Mouse (Mus musculus) bone marrow, adult 2 months (tissue): ENCODE results near the gene Cyp2g1. TPM values are rescaled to one million over a fixed set of nuclear protein-coding genes. Genes with fewer than 3 reads are reported as not detected.
"Not testable (repeated sequence)": the region's sequence is repeated elsewhere in the genome, so short reads cannot be mapped to it uniquely, and the experiment has no call there.

Experiments used
- H3K27ac ChIP-seq: fragments of 200-500 bp; 2 replicates; pipeline ENCODE4 v1.5.1; 2012; ENCODE audit warnings: low read depth, mild to moderate bottlenecking, control low read depth, inconsistent platforms, low read length; ENCODE audit not compliant: control insufficient read depth, poor library complexity, insufficient read depth
- H3K4me1 ChIP-seq: fragments of 200-500 bp; 2 replicates; pipeline ENCODE4 v1.6.1; 2011; ENCODE audit warnings: low read length; ENCODE audit not compliant: control insufficient read depth, insufficient read depth
- H3K4me3 ChIP-seq: fragments of 200-500 bp; replicated peaks from 2 replicates; pipeline ENCODE3; 2011; ENCODE audit warnings: mild to moderate bottlenecking, low read depth, low read length, control low read depth; ENCODE audit not compliant: control insufficient read depth
- CTCF ChIP-seq: fragments of 200-500 bp; IDR thresholded peaks from 2 replicates; pipeline ENCODE4 v1.5.1; 2011; ENCODE audit warnings: low read length, control low read depth; ENCODE audit not compliant: control insufficient read depth, insufficient read depth
- POLR2A ChIP-seq: fragments of 200-500 bp; IDR thresholded peaks from 2 replicates; pipeline ENCODE4 v1.6.1; 2011; ENCODE audit warnings: low read depth, mild to moderate bottlenecking, control low read depth, low read length, borderline replicate concordance; ENCODE audit not compliant: control insufficient read depth
- whole genome bisulfite sequencing: fragments of 180-500 bp; shearing (Covaris S2); methylation state at CpG from one replicate; pipeline ENCODE4 v1.1.7; 2018; 5-methylcytosine and 5-hydroxymethylcytosine counted together
- polyA plus RNA-seq: library from polyadenylated mRNA; stranded (reverse); fragments of >200 nt; gene quantifications from 2 replicates; pipeline ENCODE4 v1.2.4, GENCODE M21; 2011; ENCODE audit warnings: low replicate concordance; ENCODE audit not compliant: missing spikeins, insufficient read depth, insufficient read length

Cyp2g1 gene
- polyA plus RNA-seq, 1 experiment, result not detected

DNA sequence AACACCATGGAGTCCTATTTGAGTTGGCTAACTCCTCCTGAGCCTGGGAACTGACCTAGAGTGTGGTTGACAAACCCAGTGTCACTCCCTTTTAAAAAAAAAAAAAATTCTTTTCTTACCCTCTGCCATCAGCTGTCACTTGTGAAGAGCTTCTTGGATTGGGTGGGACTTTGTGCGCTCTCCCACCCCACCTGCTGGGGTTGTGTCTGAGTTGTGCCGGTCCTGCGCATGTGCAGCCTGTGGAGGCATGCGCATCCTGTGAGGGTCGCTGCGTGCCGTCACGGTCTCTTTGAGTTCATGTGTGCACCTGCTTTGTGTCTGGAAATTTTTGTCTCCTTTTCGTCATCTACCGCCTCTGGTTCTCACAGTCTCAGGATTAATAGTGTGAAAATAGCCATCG is 28.2 kb upstream of the Cyp2g1 start:
- H3K4me3 ChIP-seq, result no peak overlapping the region
- H3K4me1 ChIP-seq, result no peaks in the 10 kb centered on the region; the same call in 1 of the 2 replicates
- TF ChIP-seq POLR2A, result no peak
- no peak for TF ChIP-seq CTCF
- no peak overlapping the region for H3K27ac ChIP-seq
- WGBS, result 18% methylated on average over 11 of the region's 11 CpGs

DNA sequence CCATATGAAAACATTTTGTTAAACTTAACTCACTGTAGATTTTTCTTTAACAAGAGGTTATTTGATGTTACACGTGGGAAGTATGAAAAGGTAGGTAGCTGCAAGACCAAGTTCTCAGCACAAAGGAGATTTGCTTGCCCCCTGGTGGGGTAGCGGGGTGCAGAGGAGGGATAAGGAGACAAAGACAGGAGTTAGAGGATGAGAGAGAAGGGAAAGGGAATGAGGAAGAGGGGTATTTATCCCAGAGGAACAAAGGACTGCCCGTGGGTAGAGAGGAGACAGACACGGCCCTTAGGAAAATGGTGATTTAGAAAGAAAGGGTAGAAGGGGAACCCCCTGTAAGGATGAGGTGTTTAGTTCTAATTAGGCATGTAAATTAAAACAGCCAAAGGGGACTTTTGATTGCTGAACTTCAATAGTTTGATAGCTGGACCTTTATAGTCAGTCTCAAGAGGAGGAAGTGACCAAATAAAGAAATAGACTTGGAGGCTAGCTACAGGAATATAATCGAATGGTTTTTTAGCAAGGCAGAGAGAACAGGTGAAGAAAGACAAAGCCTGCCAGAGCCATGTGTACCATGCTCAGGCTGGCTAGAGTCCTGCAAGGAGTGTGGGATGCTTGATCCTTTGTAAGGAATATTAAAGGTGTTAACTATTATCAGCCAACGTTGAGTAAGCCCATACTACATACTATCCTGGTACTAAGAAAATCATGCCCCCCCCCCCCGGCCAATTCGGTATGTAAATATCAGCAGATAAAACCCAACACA is 27.5 kb upstream of the Cyp2g1 start:
- H3K4me3 ChIP-seq, result no peak overlapping the region
- H3K27ac ChIP-seq, result no peak overlapping the region
- no peaks in the 10 kb centered on the region; the same call in 1 of the 2 replicates for H3K4me1 ChIP-seq
- 26% methylated on average over 8 of the region's 8 CpGs for WGBS
- TF ChIP-seq POLR2A (no peak), CTCF (no peak)

DNA sequence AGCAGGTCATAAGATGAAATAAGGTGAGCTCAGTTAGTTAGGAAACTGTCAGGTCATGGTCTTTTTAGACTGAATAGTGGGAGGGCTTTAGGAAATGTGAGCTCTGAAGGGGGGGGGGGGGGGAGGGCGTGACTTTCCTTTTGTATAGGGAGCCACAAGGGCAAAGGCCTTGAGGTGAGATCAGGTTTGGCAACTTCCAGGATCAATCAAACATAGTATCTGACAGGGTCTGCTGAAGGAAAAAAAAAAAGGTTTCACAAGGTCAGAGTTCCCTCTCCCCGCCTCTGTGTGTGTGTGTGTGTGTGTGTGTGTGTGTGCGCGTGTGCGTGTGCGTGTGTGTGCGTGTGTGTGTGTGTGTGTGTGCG is 26.9 kb upstream of the Cyp2g1 start:
- TF ChIP-seq CTCF, result no peak
- TF ChIP-seq POLR2A, result no peak
- Histone ChIP-seq H3K4me1 (no peaks in the 10 kb centered on the region; the same call in 1 of the 2 replicates), H3K4me3 (no peak overlapping the region), H3K27ac (no peak overlapping the region)
- WGBS, result 33% methylated on average over 8 of the region's 8 CpGs

DNA sequence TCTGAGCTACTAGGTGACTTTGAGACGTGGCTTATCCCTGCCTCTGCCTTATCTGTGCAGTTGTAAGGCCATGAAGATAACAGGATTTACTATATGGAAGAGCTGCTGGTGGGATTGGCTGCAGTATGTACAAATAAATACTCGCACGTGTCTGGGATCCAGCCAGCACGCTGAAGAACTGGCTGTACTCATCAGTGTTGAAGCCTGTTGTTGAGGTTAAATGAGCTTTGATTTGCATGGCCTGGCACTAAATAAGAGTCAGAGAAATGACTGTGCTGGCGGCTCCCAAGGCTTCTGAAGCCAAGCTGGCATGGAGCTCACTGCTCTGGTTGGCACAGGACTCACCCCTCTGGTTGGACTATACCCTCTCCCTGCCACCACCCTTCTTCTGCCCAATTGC is 25.5 kb upstream of the Cyp2g1 start:
- no peaks in the 10 kb centered on the region for H3K4me1 ChIP-seq
- H3K27ac ChIP-seq, result no peak overlapping the region
- no peak overlapping the region for H3K4me3 ChIP-seq
- no peak for TF ChIP-seq CTCF
- TF ChIP-seq POLR2A, result no peak
- 62% methylated on average over 5 of the region's 5 CpGs for WGBS

DNA sequence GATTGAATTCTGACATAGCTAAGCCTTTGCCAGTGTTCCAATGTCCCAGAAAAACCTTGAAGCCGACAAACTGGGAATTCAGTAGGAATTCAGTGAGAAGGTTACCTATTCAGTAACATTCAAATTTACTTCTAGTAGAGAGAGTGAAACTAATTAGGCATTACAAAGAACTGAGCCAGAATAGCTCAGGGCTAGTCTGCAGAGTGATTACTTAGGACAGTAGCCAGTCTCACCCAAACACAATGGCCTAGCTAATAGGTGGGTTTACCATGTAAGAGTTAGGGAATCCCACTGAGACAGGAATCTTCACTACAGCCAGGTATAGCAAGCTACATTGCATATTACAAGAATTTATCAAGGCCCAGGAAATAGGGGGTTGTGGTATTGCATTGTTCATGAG is 22.7 kb upstream of the Cyp2g1 start:
- H3K27ac ChIP-seq, H3K4me3 ChIP-seq, H3K4me1 ChIP-seq: not testable (repeated sequence)
- 49% methylated on average over 1 of the region's 1 CpGs for WGBS

DNA sequence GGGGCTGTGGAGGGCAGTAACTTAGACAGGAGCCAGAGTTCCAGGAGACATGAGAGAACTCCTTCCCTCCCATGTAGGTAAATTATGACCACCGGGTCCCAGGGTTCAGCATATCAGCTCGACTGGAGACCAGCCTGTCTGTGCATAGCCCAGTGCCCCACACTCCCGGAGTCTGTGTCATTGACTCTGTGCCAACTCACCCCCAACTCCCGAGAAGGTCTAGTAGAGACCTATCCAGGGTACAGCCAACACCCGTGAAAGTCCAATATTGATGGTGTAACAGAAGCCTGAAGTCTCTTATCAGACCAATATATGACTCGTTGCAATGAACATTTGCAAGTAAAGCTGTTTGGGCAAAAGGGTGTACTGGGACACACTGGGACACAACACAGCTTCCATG is 18.7 kb upstream of the Cyp2g1 start:
- TF ChIP-seq CTCF, result no peak
- no peak for TF ChIP-seq POLR2A
- 76% methylated on average over 6 of the region's 6 CpGs for WGBS
- Histone ChIP-seq H3K27ac (no peak overlapping the region), H3K4me1 (no peaks in the 10 kb centered on the region), H3K4me3 (no peak overlapping the region)

DNA sequence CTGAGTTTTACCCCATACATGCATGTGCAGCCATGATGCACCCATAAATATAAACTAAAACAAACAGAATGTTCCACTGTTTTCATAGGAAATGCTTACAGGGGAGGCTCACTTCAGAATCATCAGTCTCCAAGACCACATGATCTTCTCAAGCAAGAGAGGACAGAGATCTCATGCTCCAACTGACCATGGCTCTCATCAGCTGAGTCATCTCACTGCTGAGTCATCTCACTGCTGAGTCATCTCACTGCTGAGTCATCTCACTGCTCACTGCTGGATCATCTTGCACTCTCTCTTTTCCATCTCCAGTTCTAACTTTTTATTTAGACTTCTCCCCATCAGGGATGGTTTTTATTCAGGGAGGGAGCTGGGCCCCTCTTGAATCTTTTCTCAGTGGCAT is 8.6 kb upstream of the Cyp2g1 start:
- Histone ChIP-seq H3K4me1 (no peaks in the 10 kb centered on the region), H3K4me3 (no peak overlapping the region), H3K27ac (no peak overlapping the region)
- TF ChIP-seq CTCF, result no peak
- TF ChIP-seq POLR2A, result no peak

DNA sequence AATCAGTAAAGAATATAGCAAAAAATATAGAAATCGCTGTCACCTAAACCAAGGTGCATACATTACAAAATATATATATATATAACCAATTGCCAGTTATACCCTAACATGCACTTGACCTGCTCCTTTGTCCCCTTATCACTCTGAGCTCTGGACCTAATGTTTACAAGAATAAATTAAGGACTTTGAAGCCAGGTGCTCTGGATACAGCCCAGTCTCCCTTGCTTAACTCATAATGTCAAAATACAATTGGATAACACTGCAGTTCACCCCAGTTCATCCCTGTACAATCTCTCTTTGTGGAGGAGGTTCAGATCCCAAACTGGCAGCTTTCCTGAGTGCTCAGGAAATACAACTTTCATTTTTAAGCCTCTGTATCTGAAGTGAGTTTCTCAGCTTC is 7.7 kb upstream of the Cyp2g1 start:
- no peak overlapping the region for H3K4me3 ChIP-seq
- WGBS, result 72% methylated on average over 1 of the region's 1 CpGs
- no peak overlapping the region for H3K27ac ChIP-seq
- TF ChIP-seq POLR2A (no peak), CTCF (no peak)
- H3K4me1 ChIP-seq, result no peaks in the 10 kb centered on the region

DNA sequence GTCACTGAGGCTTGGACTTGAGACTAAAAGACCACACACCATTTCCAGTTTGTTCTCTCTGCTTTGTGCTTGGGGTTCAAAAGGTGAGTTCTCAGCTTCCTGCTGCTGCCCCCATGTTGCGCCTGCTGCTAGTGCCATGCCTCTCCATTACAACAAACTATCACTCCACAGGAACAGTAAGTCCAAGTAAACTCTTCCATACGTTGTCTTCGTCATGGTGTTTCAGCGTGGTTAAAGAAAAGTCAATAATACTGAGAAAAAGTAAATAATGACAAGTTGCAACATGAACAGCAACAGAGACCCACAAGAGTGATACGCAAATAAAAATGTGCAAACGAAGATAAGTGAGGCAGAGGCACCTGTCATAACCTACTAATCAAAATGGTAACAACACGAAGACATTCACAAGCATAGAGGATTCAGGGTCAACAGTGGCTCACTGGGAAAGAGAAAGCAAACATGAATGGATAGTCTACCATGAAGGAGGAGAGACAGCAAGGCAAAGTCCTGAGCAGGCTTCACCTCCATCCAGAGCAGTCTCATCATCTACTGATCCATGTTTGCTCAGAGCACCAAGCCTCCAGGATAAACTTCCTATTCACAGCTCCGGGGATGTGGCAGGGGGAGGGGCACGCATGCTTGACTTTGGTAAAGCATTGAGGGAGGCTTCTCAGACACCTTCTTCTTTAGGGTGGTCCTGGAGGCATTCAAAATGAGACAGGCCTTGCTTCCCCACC is 23.0 kb downstream of the Cyp2g1 start:
- not testable (repeated sequence) for H3K4me3 ChIP-seq, H3K27ac ChIP-seq, H3K4me1 ChIP-seq
- 73% methylated on average over 9 of the region's 9 CpGs for WGBS

DNA sequence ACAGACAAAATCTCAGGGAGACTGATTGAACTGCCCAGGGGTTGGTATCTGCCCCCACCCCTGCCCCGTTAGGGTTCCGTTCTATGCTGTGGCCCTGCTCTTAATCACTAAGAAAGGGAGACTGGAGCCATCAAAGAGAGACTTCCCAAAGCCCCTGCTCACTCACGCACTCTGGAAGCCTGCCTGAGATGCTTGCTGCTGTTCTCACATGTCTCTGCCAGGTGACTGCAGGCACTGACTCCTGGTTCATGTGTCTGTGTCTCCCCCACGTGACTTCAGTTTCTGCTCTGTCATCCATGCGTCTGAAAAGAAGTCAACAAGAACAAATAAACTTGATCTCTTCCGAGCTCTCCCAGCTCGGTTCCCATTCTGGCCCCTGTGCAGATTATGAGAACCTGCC is 24.0 kb downstream of the Cyp2g1 start:
- H3K27ac ChIP-seq, H3K4me3 ChIP-seq, H3K4me1 ChIP-seq: not testable (repeated sequence)
- WGBS, result 68% methylated on average over 7 of the region's 7 CpGs

DNA sequence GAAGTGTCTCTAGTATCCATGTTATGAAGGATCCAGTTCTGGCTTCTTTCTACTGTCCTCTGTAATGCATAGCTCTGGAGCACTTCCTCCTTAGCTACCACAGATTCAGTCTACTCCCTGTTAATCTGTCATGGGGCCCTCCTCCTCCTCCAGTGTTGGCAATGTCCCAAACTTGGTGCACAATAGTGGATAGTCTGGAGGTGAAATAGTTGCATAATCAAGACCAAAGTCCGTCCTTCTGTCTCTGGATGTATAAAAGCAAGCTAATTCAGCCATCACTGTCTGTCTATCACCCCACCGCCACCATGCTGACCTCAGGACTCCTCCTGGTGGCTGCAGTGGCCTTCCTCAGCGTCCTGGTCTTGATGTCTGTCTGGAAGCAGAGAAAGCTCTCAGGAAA is 26.4 kb downstream of the Cyp2g1 start, which contains the start of gene Cyp2a5:
Gene Cyp2a5 (plus strand): TSS at position 247 of the 400 bp plus-strand sequence.
- not testable (repeated sequence) for H3K4me3 ChIP-seq, H3K4me1 ChIP-seq, H3K27ac ChIP-seq
- WGBS, result 53% methylated on average over 3 of the region's 3 CpGs

DNA sequence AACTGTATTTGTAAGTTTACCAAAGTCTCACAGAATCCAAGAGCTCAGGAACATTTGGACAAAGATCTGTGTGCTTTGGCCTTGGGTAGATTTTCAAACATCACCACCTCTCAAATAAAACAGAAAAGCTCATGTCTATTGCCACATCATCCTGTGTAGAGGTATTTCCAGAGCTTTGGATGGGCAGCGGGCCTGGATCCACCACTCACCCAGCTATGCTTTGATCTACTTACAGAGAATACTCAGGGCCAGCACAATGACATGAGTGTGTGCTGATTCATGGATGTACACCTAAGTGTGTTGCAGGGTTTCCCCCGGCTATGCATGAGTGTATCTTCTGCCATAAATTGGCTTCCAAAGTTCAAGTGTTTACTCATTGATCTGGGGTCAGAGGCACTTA is 34.7 kb downstream of the Cyp2g1 start:
- H3K27ac ChIP-seq, H3K4me1 ChIP-seq, H3K4me3 ChIP-seq: not testable (repeated sequence)
- WGBS, result 66% methylated on average over 2 of the region's 2 CpGs
